Mouse (Mus musculus) hindbrain, embryonic 11.5 days (tissue): ENCODE data around the gene C3. TPM values are rescaled to one million over a fixed set of nuclear protein-coding genes. Genes with fewer than 3 reads are reported as not detected.

Source experiments
- ATAC-seq: fragments of 200-750 bp; cut with Nextera tagmentation; 2 replicates; pipeline ENCODE4 v1.8.0; 2017; ENCODE audit warnings: mild to moderate bottlenecking, moderate TSS enrichment, moderate library complexity; ENCODE audit not compliant: low FRiP score
- DNase-seq: peaks from one replicate; pipeline ENCODE4 v3.0.0-alpha.2; 2015; ENCODE audit warnings: low spot score
- H3K27ac ChIP-seq: fragments of 300-500 bp; sonication (generic); 2 replicates; pipeline ENCODE4 v1.5.1; 2014; ENCODE audit warnings: mild to moderate bottlenecking, low read depth, low read length
- H3K27me3 ChIP-seq: fragments of 300-500 bp; sonication (generic); 2 replicates; pipeline ENCODE4 v1.6.1; 2014; ENCODE audit warnings: mild to moderate bottlenecking, low read length, moderate library complexity, mixed read lengths; ENCODE audit not compliant: control insufficient read depth, insufficient read depth
- H3K36me3 ChIP-seq: fragments of 300-500 bp; sonication (generic); 2 replicates; pipeline ENCODE4 v1.6.1; 2014; ENCODE audit warnings: mild to moderate bottlenecking, low read length, moderate library complexity, mixed read lengths; ENCODE audit not compliant: control insufficient read depth, insufficient read depth
- H3K4me1 ChIP-seq: fragments of 300-500 bp; sonication (generic); replicated peaks from 2 replicates; pipeline ENCODE4 v1.6.1; 2014; ENCODE audit warnings: low read length, mixed read lengths; ENCODE audit not compliant: control insufficient read depth, insufficient read depth
- H3K4me2 ChIP-seq: fragments of 300-500 bp; sonication (generic); replicated peaks from 2 replicates; pipeline ENCODE4 v1.6.1; 2014; ENCODE audit warnings: mild to moderate bottlenecking, low read depth, low read length
- H3K4me3 ChIP-seq: fragments of 300-500 bp; sonication (generic); 2 replicates; pipeline ENCODE4 v1.5.1; 2014; ENCODE audit warnings: low read depth, low read length
- H3K9ac ChIP-seq: fragments of 300-500 bp; sonication (generic); 2 replicates; pipeline ENCODE4 v1.6.1; 2014; ENCODE audit warnings: low read depth, low read length
- H3K9me3 ChIP-seq: fragments of 300-500 bp; sonication (generic); 2 replicates; pipeline ENCODE4 v1.6.1; 2016; ENCODE audit warnings: low read length; ENCODE audit not compliant: control insufficient read depth
- WGBS: fragments of 180-500 bp; shearing (Covaris S2); extraction: QIAGEN DNeasy Blood & Tissue Kit; methylation state at CpG from one replicate; pipeline ENCODE4 v1.1.7; 2014; 5-methylcytosine and 5-hydroxymethylcytosine counted together
- polyA plus RNA-seq: library from polyadenylated mRNA; unstranded; fragments of >200 nt; fragmentation: Nextera tagmentation; extraction: Ambion mirVana; gene quantifications from 2 replicates; pipeline ENCODE4 v1.2.1, GENCODE M21; 2014

Gene C3
- polyA plus RNA-seq, 1 experiment from 2014 or later: 0.36 TPM

GRCm38 (mm10) chr17:57247393-57248200 lies 19.7 kb upstream of the C3 start:
- Histone ChIP-seq H3K27me3 (no peaks in the 10 kb centered on the region), H3K4me1 (peaks cover 12% of the 10 kb centered on the region), H3K9ac (peak overlapping the region; percentile 86), H3K27ac (peak overlapping the region; percentile 92), H3K36me3 (no peaks in the 10 kb centered on the region), H3K4me2 (peak overlapping the region; percentile 82), H3K9me3 (no peaks in the 10 kb centered on the region), H3K4me3 (peak overlapping the region; percentile 61)
- peak; percentile 91 for DNase-seq
- WGBS: under 1% methylated on average over 46 of the region's 46 CpGs
- ATAC-seq: peak; percentile 93

- Histone ChIP-seq H3K27me3 (no peaks in the 10 kb centered on the region), H3K4me3 (peak overlapping the region; percentile 61), H3K36me3 (no peaks in the 10 kb centered on the region; the same call in 1 of the 2 replicates), H3K9ac (peak overlapping the region; percentile 86), H3K4me1 (peaks cover 12% of the 10 kb centered on the region), H3K4me2 (peak overlapping the region; percentile 58), H3K9me3 (no peaks in the 10 kb centered on the region), H3K27ac (peak overlapping the region; percentile 92)
- 6% methylated on average over 18 of the region's 18 CpGs for WGBS
- ATAC-seq (peak; percentile 1), DNase-seq (no peak)
These were observed 18.9 kb upstream of the C3 start for GRCm38 (mm10) chr17:57246663-57247392.

GRCm38 (mm10) chr17:57245311-57245929 lies 17.5 kb upstream of the C3 start:
- ATAC-seq: no peak
- no peak overlapping the region for H3K9ac ChIP-seq

GRCm38 (mm10) chr17:57243650-57244370 lies 15.9 kb upstream of the C3 start:
- H3K4me1 ChIP-seq: peaks cover 7% of the 10 kb centered on the region
- H3K36me3 ChIP-seq: no peaks in the 10 kb centered on the region; the same call in 1 of the 2 replicates
- no peak for DNase-seq
- no peak overlapping the region for H3K9ac ChIP-seq
- no peak overlapping the region for H3K4me3 ChIP-seq
- no peak overlapping the region for H3K4me2 ChIP-seq
- no peak for ATAC-seq
- H3K9me3 ChIP-seq: no peaks in the 10 kb centered on the region
- H3K27ac ChIP-seq: no peak overlapping the region
- 75% methylated on average over 10 of the region's 10 CpGs for WGBS
- no peaks in the 10 kb centered on the region for H3K27me3 ChIP-seq

More at GRCm38 (mm10) chr17:57245311-57245929, 17.5 kb upstream of the C3 start:
- H3K4me2 ChIP-seq: no peak overlapping the region
- WGBS: 93% methylated on average over 10 of the region's 10 CpGs
- H3K27me3 ChIP-seq: no peaks in the 10 kb centered on the region
- H3K36me3 ChIP-seq: no peaks in the 10 kb centered on the region; the same call in 1 of the 2 replicates
- DNase-seq: no peak
- peaks cover 12% of the 10 kb centered on the region for H3K4me1 ChIP-seq
- no peak overlapping the region for H3K4me3 ChIP-seq
- no peak overlapping the region for H3K27ac ChIP-seq
- no peaks in the 10 kb centered on the region for H3K9me3 ChIP-seq

- 93% methylated on average over 9 of the region's 9 CpGs for WGBS
- no peaks in the 10 kb centered on the region for H3K27me3 ChIP-seq
- ATAC-seq: no peak
These were observed 9.2 kb upstream of the C3 start for GRCm38 (mm10) chr17:57237181-57237580.

GRCm38 (mm10) chr17:57235803-57236202 lies 7.9 kb upstream of the C3 start:
- 88% methylated on average over 5 of the region's 5 CpGs for WGBS
- no peaks in the 10 kb centered on the region for H3K36me3 ChIP-seq

More at GRCm38 (mm10) chr17:57237181-57237580, 9.2 kb upstream of the C3 start:
- Histone ChIP-seq H3K9me3 (no peaks in the 10 kb centered on the region), H3K4me3 (no peak overlapping the region), H3K4me2 (no peak overlapping the region), H3K4me1 (no peaks in the 10 kb centered on the region), H3K27ac (no peak overlapping the region), H3K36me3 (no peaks in the 10 kb centered on the region; the same call in 1 of the 2 replicates), H3K9ac (no peak overlapping the region)
- no peak for DNase-seq

GRCm38 (mm10) chr17:57234254-57234928 lies 6.5 kb upstream of the C3 start:
- H3K4me1 ChIP-seq: no peaks in the 10 kb centered on the region
- no peak overlapping the region for H3K9ac ChIP-seq
- H3K4me2 ChIP-seq: no peak overlapping the region
- H3K27me3 ChIP-seq: no peaks in the 10 kb centered on the region
- no peak overlapping the region for H3K4me3 ChIP-seq
- no peaks in the 10 kb centered on the region for H3K9me3 ChIP-seq
- DNase-seq: no peak
- WGBS: 83% methylated on average over 12 of the region's 12 CpGs
- no peak overlapping the region for H3K27ac ChIP-seq
- H3K36me3 ChIP-seq: no peaks in the 10 kb centered on the region
- no peak for ATAC-seq

More at GRCm38 (mm10) chr17:57235803-57236202, 7.9 kb upstream of the C3 start:
- H3K4me3 ChIP-seq: no peak overlapping the region
- H3K9me3 ChIP-seq: no peaks in the 10 kb centered on the region
- H3K27me3 ChIP-seq: no peaks in the 10 kb centered on the region
- H3K4me2 ChIP-seq: no peak overlapping the region
- H3K27ac ChIP-seq: no peak overlapping the region
- no peak for DNase-seq
- ATAC-seq: no peak
- H3K4me1 ChIP-seq: no peaks in the 10 kb centered on the region
- H3K9ac ChIP-seq: no peak overlapping the region

- no peaks in the 10 kb centered on the region for H3K4me1 ChIP-seq
- no peak overlapping the region for H3K4me2 ChIP-seq
- no peak overlapping the region for H3K4me3 ChIP-seq
- H3K9ac ChIP-seq: no peak overlapping the region
- DNase-seq (no peak), ATAC-seq (no peak)
- no peaks in the 10 kb centered on the region for H3K9me3 ChIP-seq
- no peak overlapping the region for H3K27ac ChIP-seq
- H3K27me3 ChIP-seq: no peaks in the 10 kb centered on the region
- H3K36me3 ChIP-seq: no peaks in the 10 kb centered on the region
- WGBS: 46% methylated on average over 7 of the region's 7 CpGs
These were observed 5.1 kb upstream of the C3 start for GRCm38 (mm10) chr17:57233038-57233437.
